Mouse (Mus musculus) liver, embryonic 14.5 days (tissue): Measurements from ENCODE around the gene Msto1.

Experiments
- CTCF ChIP-seq: IDR thresholded peaks from 2 replicates; pipeline ENCODE4 v1.5.1; 2016; ENCODE audit warnings: antibody characterized with exemption, low read depth, control low read depth
- EP300 ChIP-seq: IDR thresholded peaks from 2 replicates; pipeline ENCODE4 v1.6.1; 2016; ENCODE audit warnings: antibody characterized with exemption, low read depth

DNA sequence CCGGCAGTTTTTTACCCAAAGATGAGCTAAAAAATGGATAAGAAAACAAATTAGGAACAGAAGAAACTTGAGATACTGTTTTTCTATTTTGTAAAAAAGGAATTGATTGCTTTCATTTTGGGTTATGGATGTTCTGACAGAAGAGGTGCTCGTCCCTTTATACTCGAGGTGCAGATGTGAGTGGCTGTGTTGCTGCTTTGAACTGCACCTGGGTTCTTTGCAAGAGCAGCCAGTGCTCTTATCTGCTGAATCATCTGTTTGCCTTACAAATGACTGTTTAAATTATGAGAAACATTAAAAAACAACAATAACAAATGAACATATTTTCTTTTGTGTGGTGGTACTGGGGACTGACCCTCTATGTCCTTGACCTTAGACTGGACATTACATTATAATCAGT, 15.7 kb upstream of the Msto1 start:
- TF ChIP-seq CTCF (no peak), EP300 (no peak)
